Mouse (Mus musculus): ENCODE measurements around the gene Tmbim4. TPM values are rescaled to one million over a fixed set of nuclear protein-coding genes. Genes with fewer than 3 reads are reported as not detected.

Gene Tmbim4
- polyA plus RNA-seq, 1 experiment: 155 TPM

GRCm38 (mm10) chr10:120171340-120171739, 30.1 kb upstream of the Tmbim4 start:
- H3K4me1 ChIP-seq (replicated peaks; ENCODE audit: control insufficient read depth, insufficient read depth, low read length): no peaks in the 10 kb centered on the region; the same call in 1 of the 2 replicates

GRCm38 (mm10) chr10:120174192-120174705, 27.1 kb upstream of the Tmbim4 start:
- DNase-seq: no peak
- no peaks in the 10 kb centered on the region for H3K27me3 ChIP-seq (ENCODE audit: control insufficient read depth, insufficient read depth, low read length)
- no peak overlapping the region for H3K27ac ChIP-seq (ENCODE audit: control insufficient read depth, insufficient read depth, low read length)
- WGBS: 97% methylated on average over 15 of the region's 15 CpGs
- H3K4me3 ChIP-seq (ENCODE audit: control insufficient read depth, insufficient read depth, low read length): no peak overlapping the region
- TF ChIP-seq POLR2A (IDR thresholded peaks at IDR 0.05; ENCODE audit: control insufficient read depth, extremely low read depth, insufficient read depth, low read length, poor library complexity) (no peak), CTCF (IDR thresholded peaks at IDR 0.05; ENCODE audit: borderline replicate concordance, control insufficient read depth, extremely low read depth, insufficient read depth, low read length, poor library complexity) (no peak)
- no peaks in the 10 kb centered on the region for H3K36me3 ChIP-seq (ENCODE audit: control insufficient read depth, insufficient read depth, low read length)
- no peaks in the 10 kb centered on the region for H3K4me1 ChIP-seq (replicated peaks; ENCODE audit: control insufficient read depth, insufficient read depth, low read length)

More at GRCm38 (mm10) chr10:120171340-120171739, 30.1 kb upstream of the Tmbim4 start:
- Histone ChIP-seq H3K27me3 (ENCODE audit: control insufficient read depth, insufficient read depth, low read length) (no peaks in the 10 kb centered on the region), H3K36me3 (ENCODE audit: control insufficient read depth, insufficient read depth, low read length) (no peaks in the 10 kb centered on the region), H3K27ac (ENCODE audit: control insufficient read depth, insufficient read depth, low read length) (no peak overlapping the region), H3K4me3 (ENCODE audit: control insufficient read depth, insufficient read depth, low read length) (no peak overlapping the region)
- no peak for DNase-seq
- WGBS: 94% methylated on average over 5 of the region's 5 CpGs
- TF ChIP-seq POLR2A (IDR thresholded peaks at IDR 0.05; ENCODE audit: control insufficient read depth, extremely low read depth, insufficient read depth, low read length, poor library complexity): no peak
- TF ChIP-seq CTCF (IDR thresholded peaks at IDR 0.05; ENCODE audit: borderline replicate concordance, control insufficient read depth, extremely low read depth, insufficient read depth, low read length, poor library complexity): no peak

DNA sequence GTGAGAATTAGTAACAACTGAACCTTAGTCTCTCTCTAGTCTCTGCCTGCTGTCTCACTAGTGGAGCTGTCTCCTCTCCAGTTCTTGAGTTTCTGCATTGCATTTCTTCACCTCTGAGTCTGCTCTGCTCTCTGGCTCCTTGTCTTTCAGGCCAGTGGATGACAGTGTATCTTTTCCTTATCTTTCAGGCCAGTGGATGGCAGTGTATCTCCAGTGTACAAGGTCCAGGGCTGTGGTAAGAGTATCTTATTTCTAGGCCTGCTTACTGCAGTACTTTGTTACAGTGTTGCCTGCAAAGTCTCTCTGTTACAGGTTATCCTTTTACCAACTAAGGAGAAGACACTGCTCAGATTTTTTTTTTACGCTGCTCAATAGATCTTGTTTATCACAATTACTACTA, 18.5 kb upstream of the Tmbim4 start:
- no peak for DNase-seq
- WGBS: 91% methylated on average over 1 of the region's 1 CpGs
- no peaks in the 10 kb centered on the region for H3K27me3 ChIP-seq (ENCODE audit: control insufficient read depth, insufficient read depth, low read length)
- no peak overlapping the region for H3K27ac ChIP-seq (ENCODE audit: control insufficient read depth, insufficient read depth, low read length)
- no peaks in the 10 kb centered on the region for H3K4me1 ChIP-seq (replicated peaks; ENCODE audit: control insufficient read depth, insufficient read depth, low read length)
- no peaks in the 10 kb centered on the region for H3K36me3 ChIP-seq (ENCODE audit: control insufficient read depth, insufficient read depth, low read length)
- TF ChIP-seq POLR2A (IDR thresholded peaks at IDR 0.05; ENCODE audit: control insufficient read depth, extremely low read depth, insufficient read depth, low read length, poor library complexity) (no peak), CTCF (IDR thresholded peaks at IDR 0.05; ENCODE audit: borderline replicate concordance, control insufficient read depth, extremely low read depth, insufficient read depth, low read length, poor library complexity) (no peak)
- no peak overlapping the region for H3K4me3 ChIP-seq (ENCODE audit: control insufficient read depth, insufficient read depth, low read length)

DNA sequence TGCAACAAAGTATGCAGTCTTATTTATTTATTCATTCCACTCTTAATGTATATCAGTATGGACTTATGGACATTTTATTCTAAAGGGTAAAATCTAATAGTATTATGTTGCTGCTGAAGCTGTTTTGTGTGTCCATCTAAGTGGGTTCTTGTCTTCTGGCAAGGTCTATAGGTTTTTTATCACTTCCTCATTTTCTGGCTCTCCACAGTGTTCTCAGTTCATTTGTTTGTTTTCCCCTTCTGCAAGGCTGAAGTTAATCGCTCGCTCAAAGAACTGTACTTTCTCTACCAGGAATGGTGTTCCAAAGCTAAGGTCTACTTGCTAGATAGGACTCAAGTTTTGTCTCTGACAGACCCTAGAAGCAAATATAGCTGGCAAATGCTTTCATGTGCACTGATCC, 18.0 kb upstream of the Tmbim4 start:
- no peaks in the 10 kb centered on the region for H3K36me3 ChIP-seq (ENCODE audit: control insufficient read depth, insufficient read depth, low read length)
- H3K4me1 ChIP-seq (replicated peaks; ENCODE audit: control insufficient read depth, insufficient read depth, low read length): no peaks in the 10 kb centered on the region
- H3K27ac ChIP-seq (ENCODE audit: control insufficient read depth, insufficient read depth, low read length): no peak overlapping the region
- no peak for TF ChIP-seq POLR2A (IDR thresholded peaks at IDR 0.05; ENCODE audit: control insufficient read depth, extremely low read depth, insufficient read depth, low read length, poor library complexity)
- no peak for TF ChIP-seq CTCF (IDR thresholded peaks at IDR 0.05; ENCODE audit: borderline replicate concordance, control insufficient read depth, extremely low read depth, insufficient read depth, low read length, poor library complexity)
- H3K4me3 ChIP-seq (ENCODE audit: control insufficient read depth, insufficient read depth, low read length): no peak overlapping the region
- no peak for DNase-seq
- H3K27me3 ChIP-seq (ENCODE audit: control insufficient read depth, insufficient read depth, low read length): no peaks in the 10 kb centered on the region
- 60% methylated on average over 2 of the region's 2 CpGs for WGBS

DNA sequence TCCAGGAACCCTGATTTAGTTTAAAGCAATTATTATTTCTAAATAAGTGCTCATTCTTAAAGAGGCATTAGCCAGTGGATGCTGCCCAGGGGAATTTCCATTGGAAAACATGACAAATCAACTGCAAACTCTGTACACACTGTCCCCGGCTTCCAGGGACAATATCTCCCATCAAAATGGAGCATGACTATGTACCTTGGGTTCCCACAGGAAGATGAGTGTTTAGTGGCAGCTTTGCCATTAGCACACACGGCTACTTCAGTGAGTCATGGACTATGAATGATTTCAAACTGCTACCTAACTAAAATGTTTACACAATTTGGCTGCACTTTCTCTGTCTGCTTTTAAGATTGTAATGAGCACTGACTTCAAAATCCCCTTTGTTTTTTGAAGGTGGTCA, 12.9 kb upstream of the Tmbim4 start:
- H3K4me1 ChIP-seq (replicated peaks; ENCODE audit: control insufficient read depth, insufficient read depth, low read length): peaks cover 8% of the 10 kb centered on the region
- no peaks in the 10 kb centered on the region for H3K27me3 ChIP-seq (ENCODE audit: control insufficient read depth, insufficient read depth, low read length)
- TF ChIP-seq CTCF (IDR thresholded peaks at IDR 0.05; ENCODE audit: borderline replicate concordance, control insufficient read depth, extremely low read depth, insufficient read depth, low read length, poor library complexity) (no peak), POLR2A (IDR thresholded peaks at IDR 0.05; ENCODE audit: control insufficient read depth, extremely low read depth, insufficient read depth, low read length, poor library complexity) (no peak)
- no peak overlapping the region for H3K27ac ChIP-seq (ENCODE audit: control insufficient read depth, insufficient read depth, low read length)
- H3K36me3 ChIP-seq (ENCODE audit: control insufficient read depth, insufficient read depth, low read length): no peaks in the 10 kb centered on the region
- DNase-seq: no peak
- no peak overlapping the region for H3K4me3 ChIP-seq (ENCODE audit: control insufficient read depth, insufficient read depth, low read length)
- 71% methylated on average over 2 of the region's 2 CpGs for WGBS

DNA sequence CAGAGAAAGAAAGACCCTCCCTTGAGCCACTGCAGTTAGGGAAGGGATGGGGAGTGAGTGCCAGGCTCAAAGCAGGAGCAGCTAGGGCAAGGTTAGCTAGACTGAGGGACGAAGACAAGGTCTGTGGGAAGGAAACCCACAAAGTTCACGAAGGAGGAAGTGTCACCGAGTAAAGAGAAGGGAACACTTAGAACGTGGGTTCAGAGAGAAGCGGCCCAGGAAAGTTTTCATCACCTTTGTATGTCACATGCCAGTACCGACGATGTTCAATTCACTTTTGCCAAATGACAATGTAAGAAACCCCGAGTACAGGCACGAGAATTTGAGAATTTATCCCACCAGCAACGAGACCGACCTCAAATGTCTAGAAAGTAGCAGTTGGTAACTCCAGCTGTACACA, 12.1 kb upstream of the Tmbim4 start:
- no peak for TF ChIP-seq CTCF (IDR thresholded peaks at IDR 0.05; ENCODE audit: borderline replicate concordance, control insufficient read depth, extremely low read depth, insufficient read depth, low read length, poor library complexity)
- TF ChIP-seq POLR2A (IDR thresholded peaks at IDR 0.05; ENCODE audit: control insufficient read depth, extremely low read depth, insufficient read depth, low read length, poor library complexity): no peak
- Histone ChIP-seq H3K27me3 (ENCODE audit: control insufficient read depth, insufficient read depth, low read length) (no peaks in the 10 kb centered on the region), H3K4me3 (ENCODE audit: control insufficient read depth, insufficient read depth, low read length) (no peak overlapping the region), H3K36me3 (ENCODE audit: control insufficient read depth, insufficient read depth, low read length) (no peaks in the 10 kb centered on the region), H3K4me1 (replicated peaks; ENCODE audit: control insufficient read depth, insufficient read depth, low read length) (peaks cover 12% of the 10 kb centered on the region), H3K27ac (ENCODE audit: control insufficient read depth, insufficient read depth, low read length) (no peak overlapping the region)
- peak; percentile 10 for DNase-seq
- 4% methylated on average over 11 of the region's 11 CpGs for WGBS

DNA sequence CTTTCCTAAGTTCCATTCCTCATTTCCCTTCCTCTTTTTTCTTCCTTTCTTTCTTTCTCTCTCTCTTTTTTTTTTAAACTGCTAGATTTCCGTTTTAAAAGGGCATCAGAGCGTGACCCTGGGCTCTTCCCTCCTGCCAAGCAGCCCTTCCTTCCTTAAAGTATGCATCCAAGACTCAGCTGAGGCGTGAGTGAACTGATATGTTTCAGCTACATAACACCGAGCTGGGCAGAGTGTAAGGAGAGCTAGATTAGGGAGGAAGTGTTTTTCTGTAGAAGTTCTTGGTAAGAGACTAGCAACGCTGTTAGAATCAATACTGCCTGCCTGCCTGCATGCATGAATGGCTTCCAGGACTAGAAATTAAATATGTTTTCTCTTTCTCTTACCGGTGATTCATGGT, 11.6 kb upstream of the Tmbim4 start:
- Histone ChIP-seq H3K36me3 (ENCODE audit: control insufficient read depth, insufficient read depth, low read length) (no peaks in the 10 kb centered on the region), H3K27me3 (ENCODE audit: control insufficient read depth, insufficient read depth, low read length) (no peaks in the 10 kb centered on the region), H3K4me3 (ENCODE audit: control insufficient read depth, insufficient read depth, low read length) (no peak overlapping the region), H3K27ac (ENCODE audit: control insufficient read depth, insufficient read depth, low read length) (no peak overlapping the region), H3K4me1 (replicated peaks; ENCODE audit: control insufficient read depth, insufficient read depth, low read length) (peaks cover 12% of the 10 kb centered on the region)
- DNase-seq: no peak
- 21% methylated on average over 6 of the region's 6 CpGs for WGBS
- no peak for TF ChIP-seq CTCF (IDR thresholded peaks at IDR 0.05; ENCODE audit: borderline replicate concordance, control insufficient read depth, extremely low read depth, insufficient read depth, low read length, poor library complexity)
- no peak for TF ChIP-seq POLR2A (IDR thresholded peaks at IDR 0.05; ENCODE audit: control insufficient read depth, extremely low read depth, insufficient read depth, low read length, poor library complexity)

Data from thymus, adult 2 months (tissue).